23 mouse cellular contexts compared by ENCODE assay signal in the genomic region with DNA sequence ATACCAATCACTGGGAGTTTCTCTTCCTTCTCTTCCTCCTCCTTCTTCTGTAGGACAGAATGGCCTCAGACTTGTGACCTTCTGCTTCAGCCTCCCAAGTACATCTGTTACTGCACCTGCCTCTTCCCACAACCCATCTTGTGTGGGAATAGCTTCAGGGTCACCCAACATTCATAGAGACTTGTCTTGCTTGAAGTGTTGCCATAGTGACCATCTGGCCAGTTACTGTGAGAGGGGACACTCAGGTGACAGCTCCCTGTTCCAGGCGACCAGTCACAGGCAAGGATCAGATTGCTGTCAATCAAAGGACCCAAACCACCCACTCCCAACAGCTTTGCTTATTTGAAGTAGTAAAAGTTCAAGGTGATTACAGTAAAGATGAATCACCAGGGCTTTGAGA. TPM values are rescaled to one million over a fixed set of nuclear protein-coding genes. Genes with fewer than 3 reads are reported as not detected.
A peak's percentile ranks its signal among the peaks of the same experiment; 100 is the strongest.
DNase-seq lines count a peak whose midpoint lies in the region; ATAC-seq and TF ChIP-seq lines count a peak whose summit lies in the region.
"Had no signal": no experiment of that assay in that cellular context is flagged by ENCODE, and none has a peak within 500 bp of the region (broad histone marks: within the 10 kb centered on the region; RNA-seq: fewer than 3 reads in every experiment).

No protein-coding gene starts in this region.

- peak; percentile 20 for DNase-seq in midbrain, postnatal 0 days (ENCODE audit: low spot score)
- peak; percentile 20 for DNase-seq in adrenal gland, postnatal 10 days
- no peak for DNase-seq in testis, postnatal 10 days (ENCODE audit: low spot score)
- no peak for DNase-seq in left cerebral cortex, postnatal 10 days (ENCODE audit: extremely low spot score in 1 of 2, low spot score in 2 of 2)
- DNase-seq: B cell, adult 2 months; cerebellum, adult 18-20 months; cerebellum, postnatal 25 days; gastrocnemius, postnatal 25 days; heart, adult 18-20 months; kidney, adult 9 months; lung, adult 2 months; lung, postnatal 14 days had no signal

- no peaks in the 10 kb centered on the region for H3K36me3 ChIP-seq in intestine, embryonic 15.5 days
- H3K36me3 ChIP-seq in intestine, postnatal 0 days (ENCODE audit: control insufficient read depth, insufficient read depth): no peaks in the 10 kb centered on the region
- H3K36me3 ChIP-seq in midbrain, postnatal 0 days (ENCODE audit: insufficient read depth, low read length): no peaks in the 10 kb centered on the region
- H3K36me3 ChIP-seq in midbrain, embryonic 15.5 days (replicated peaks): no peaks in the 10 kb centered on the region
- H3K36me3 ChIP-seq: embryonic facial prominence, embryonic 13.5 days; forebrain, embryonic 12.5 days; hindbrain, embryonic 13.5 days; limb, embryonic 10.5 days had no signal

- no peaks in the 10 kb centered on the region for H3K9me3 ChIP-seq in intestine, embryonic 15.5 days
- H3K9me3 ChIP-seq in intestine, postnatal 0 days (ENCODE audit: control insufficient read depth): no peaks in the 10 kb centered on the region
- H3K9me3 ChIP-seq in midbrain, postnatal 0 days (ENCODE audit: low read length): no peaks in the 10 kb centered on the region
- H3K9me3 ChIP-seq in midbrain, embryonic 15.5 days: no peaks in the 10 kb centered on the region
- H3K9me3 ChIP-seq: embryonic facial prominence, embryonic 13.5 days; forebrain, embryonic 12.5 days; hindbrain, embryonic 13.5 days; limb, embryonic 10.5 days had no signal

- TF ChIP-seq CTCF in intestine, postnatal 0 days (IDR thresholded peaks at IDR 0.05; ENCODE audit: low read depth): no peak
- no peak for TF ChIP-seq CTCF in midbrain, postnatal 0 days (IDR thresholded peaks at IDR 0.05)

- no peak overlapping the region for H3K27ac ChIP-seq in intestine, embryonic 15.5 days
- H3K27ac ChIP-seq in intestine, postnatal 0 days (ENCODE audit: low read depth, low read length): no peak overlapping the region
- H3K27ac ChIP-seq in midbrain, postnatal 0 days (ENCODE audit: low read depth, low read length): no peak overlapping the region
- no peak overlapping the region for H3K27ac ChIP-seq in midbrain, embryonic 15.5 days
- H3K27ac ChIP-seq: embryonic facial prominence, embryonic 13.5 days; forebrain, embryonic 12.5 days; hindbrain, embryonic 13.5 days; left cerebral cortex, adult 2 months; limb, embryonic 10.5 days; stomach, postnatal 0 days had no signal

- no peaks in the 10 kb centered on the region for H3K27me3 ChIP-seq in intestine, embryonic 15.5 days (replicated peaks)
- no peaks in the 10 kb centered on the region for H3K27me3 ChIP-seq in intestine, postnatal 0 days (replicated peaks; ENCODE audit: control insufficient read depth, insufficient read depth, low read length)
- no peaks in the 10 kb centered on the region for H3K27me3 ChIP-seq in midbrain, postnatal 0 days (ENCODE audit: insufficient read depth, low read length)
- no peaks in the 10 kb centered on the region for H3K27me3 ChIP-seq in midbrain, embryonic 15.5 days (replicated peaks)
- H3K27me3 ChIP-seq: embryonic facial prominence, embryonic 13.5 days; forebrain, embryonic 12.5 days; hindbrain, embryonic 13.5 days had no signal

- no peak overlapping the region for H3K4me2 ChIP-seq in intestine, embryonic 15.5 days (replicated peaks)
- H3K4me2 ChIP-seq in intestine, postnatal 0 days (replicated peaks; ENCODE audit: low read depth): no peak overlapping the region
- no peak overlapping the region for H3K4me2 ChIP-seq in midbrain, postnatal 0 days (ENCODE audit: low read depth, low read length, poor library complexity, severe bottlenecking)
- H3K4me2 ChIP-seq in midbrain, embryonic 15.5 days: no peak overlapping the region
- H3K4me2 ChIP-seq: embryonic facial prominence, embryonic 13.5 days; forebrain, embryonic 12.5 days; hindbrain, embryonic 13.5 days; midbrain, embryonic 11.5 days had no signal

- H3K4me1 ChIP-seq in intestine, embryonic 15.5 days (replicated peaks): no peaks in the 10 kb centered on the region
- H3K4me1 ChIP-seq in intestine, postnatal 0 days (replicated peaks; ENCODE audit: control insufficient read depth, insufficient read depth, low read length): no peaks in the 10 kb centered on the region
- no peaks in the 10 kb centered on the region for H3K4me1 ChIP-seq in midbrain, postnatal 0 days (ENCODE audit: insufficient read depth, low read length)
- H3K4me1 ChIP-seq in midbrain, embryonic 15.5 days: no peaks in the 10 kb centered on the region
- H3K4me1 ChIP-seq: embryonic facial prominence, embryonic 13.5 days; forebrain, embryonic 12.5 days; hindbrain, embryonic 13.5 days; limb, embryonic 10.5 days had no signal

- intact Hi-C loops in left cerebral cortex, postnatal 10 days (cut with DNase I): no loop called here

- 18% methylated on average over 1 of the region's 1 CpGs for WGBS in intestine, embryonic 15.5 days
- 29% methylated on average over 1 of the region's 1 CpGs for WGBS in intestine, postnatal 0 days
- WGBS in midbrain, postnatal 0 days: 13% methylated on average over 1 of the region's 1 CpGs
- 35% methylated on average over 1 of the region's 1 CpGs for WGBS in midbrain, embryonic 15.5 days

- no peak overlapping the region for H3K9ac ChIP-seq in intestine, embryonic 15.5 days
- no peak overlapping the region for H3K9ac ChIP-seq in intestine, postnatal 0 days (ENCODE audit: low read depth, low read length)
- no peak overlapping the region for H3K9ac ChIP-seq in midbrain, postnatal 0 days (replicated peaks; ENCODE audit: low read length, poor library complexity, severe bottlenecking)
- no peak overlapping the region for H3K9ac ChIP-seq in midbrain, embryonic 15.5 days
- H3K9ac ChIP-seq: embryonic facial prominence, embryonic 13.5 days; forebrain, embryonic 12.5 days; hindbrain, embryonic 13.5 days had no signal

- ATAC-seq in intestine, embryonic 15.5 days: peak; percentile 49; the same call in 1 of the 2 replicates
- no peak for ATAC-seq in intestine, postnatal 0 days
- ATAC-seq in midbrain, postnatal 0 days (ENCODE audit: low FRiP score): no peak
- no peak for ATAC-seq in midbrain, embryonic 15.5 days (replicated peaks)

- H3K4me3 ChIP-seq in intestine, embryonic 15.5 days (replicated peaks): no peak overlapping the region
- H3K4me3 ChIP-seq in intestine, postnatal 0 days (ENCODE audit: low read depth, low read length): no peak overlapping the region
- H3K4me3 ChIP-seq in midbrain, postnatal 0 days (ENCODE audit: low read depth, low read length): no peak overlapping the region
- H3K4me3 ChIP-seq in midbrain, embryonic 15.5 days: no peak overlapping the region
- H3K4me3 ChIP-seq: embryonic facial prominence, embryonic 13.5 days; erythroblast, embryonic 14.5 days; forebrain, embryonic 12.5 days; hindbrain, embryonic 13.5 days; left cerebral cortex, adult 2 months; limb, embryonic 10.5 days had no signal

RNA-seq across cellular contexts. Expression of a gene that starts 34.3 kb away (rescaled TPM):
- 578 and 671 TPM in 2 replicates for polyA plus RNA-seq in intestine, embryonic 15.5 days (2015; fragmentation: Nextera tagmentation; extraction: Ambion mirVana)
- 235 TPM in 2 replicates for polyA plus RNA-seq in intestine, postnatal 0 days (2015; fragmentation: Nextera tagmentation; extraction: Ambion mirVana)
- 675 and 762 TPM in 2 replicates for total RNA-seq in midbrain, postnatal 0 days (2014; rRNA removed)
- polyA plus RNA-seq in midbrain, postnatal 0 days (2015; fragmentation: Nextera tagmentation; extraction: Ambion mirVana): 1,218 and 1,259 TPM in 2 replicates
- polyA plus RNA-seq in midbrain, embryonic 15.5 days (2015; fragmentation: Nextera tagmentation; extraction: Ambion mirVana): 1,072 and 1,086 TPM in 2 replicates
- total RNA-seq in adrenal gland, postnatal 10 days (2021): 100 to 1,000 TPM; 236 to 242 TPM
- total RNA-seq in left cerebral cortex, postnatal 10 days (2021): 100 to 1,000 TPM; 645 to 677 TPM

Comparison
In these comparisons a context has a peak if more than half of its experiments do, and no peak if none do; other contexts are left out.
1. DNase-seq: peak in midbrain, postnatal 0 days (single experiment) and adrenal gland, postnatal 10 days (single experiment); none in testis, postnatal 10 days (single experiment) and left cerebral cortex, postnatal 10 days (0 of 2).